Mouse (Mus musculus): ENCODE data around the gene Aff2. TPM values are rescaled to one million over a fixed set of nuclear protein-coding genes. Genes with fewer than 3 reads are reported as not detected.

The Aff2 gene
- polyA plus RNA-seq, 1 experiment from 2014 or later, result 3.1 TPM

DNA sequence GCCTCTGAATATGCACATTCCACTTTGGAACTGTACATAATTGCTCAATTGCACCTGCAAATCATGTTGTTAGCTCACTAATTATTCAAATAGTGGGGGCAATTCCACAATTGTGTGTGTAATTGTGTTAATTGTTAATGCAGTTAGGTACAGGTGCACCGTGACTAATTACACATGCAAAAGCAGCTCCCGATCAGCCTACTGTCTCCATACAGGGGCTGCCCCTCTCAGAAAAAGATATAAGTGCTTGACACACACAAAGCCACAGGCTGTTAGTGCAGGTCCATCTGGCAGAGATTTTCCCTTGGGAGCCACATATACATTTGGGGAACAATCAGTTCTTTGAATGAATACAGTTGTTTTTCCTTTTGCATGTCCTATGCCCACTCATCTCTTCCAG is 302.9 kb downstream of the Aff2 start:
- ATAC-seq (replicated peaks; ENCODE audit: low FRiP score), result no peak
- Histone ChIP-seq H3K36me3 (ENCODE audit: control insufficient read depth, insufficient read depth, low read length) (no peaks in the 10 kb centered on the region), H3K4me3 (ENCODE audit: low read depth, low read length) (no peak overlapping the region), H3K9me3 (ENCODE audit: control insufficient read depth, low read length) (no peaks in the 10 kb centered on the region), H3K27me3 (replicated peaks; ENCODE audit: control insufficient read depth, insufficient read depth, low read length) (no peaks in the 10 kb centered on the region), H3K27ac (ENCODE audit: low read depth, low read length) (no peak overlapping the region), H3K9ac (ENCODE audit: low read depth, low read length) (no peak overlapping the region), H3K4me2 (no peak overlapping the region), H3K4me1 (replicated peaks; ENCODE audit: control insufficient read depth, insufficient read depth, low read length) (no peaks in the 10 kb centered on the region)
- WGBS, result 82% methylated on average over 2 of the region's 2 CpGs
- no peak for DNase-seq (ENCODE audit: low spot score)

DNA sequence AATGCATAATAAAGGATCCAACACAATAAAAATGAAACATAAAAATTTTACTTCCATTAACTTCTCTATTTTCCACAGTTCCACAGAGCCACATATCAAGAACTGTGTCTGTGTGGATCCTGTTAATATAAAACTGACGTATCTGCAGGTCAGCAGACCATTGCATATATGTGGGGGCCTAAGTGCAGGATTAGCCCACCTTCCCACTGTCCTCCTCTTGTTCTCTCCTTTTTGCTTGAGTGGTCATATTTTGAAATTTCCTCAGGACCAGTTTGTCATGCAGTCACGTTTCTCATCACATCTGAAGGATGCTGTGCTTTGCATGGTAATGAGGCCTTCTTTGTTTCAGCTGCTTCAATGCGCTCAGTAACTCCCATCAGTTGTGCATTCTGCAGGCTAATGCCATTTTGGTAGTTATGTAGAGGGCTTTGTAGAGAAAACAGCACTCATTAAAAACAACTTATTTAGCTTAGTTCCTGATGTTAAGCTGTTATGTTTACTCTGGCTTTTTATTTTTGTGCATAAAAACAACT is 306.1 kb downstream of the Aff2 start:
- Histone ChIP-seq H3K27me3 (replicated peaks; ENCODE audit: control insufficient read depth, insufficient read depth, low read length) (no peaks in the 10 kb centered on the region), H3K4me2 (no peak overlapping the region), H3K4me3 (ENCODE audit: low read depth, low read length) (no peak overlapping the region), H3K27ac (ENCODE audit: low read depth, low read length) (no peak overlapping the region), H3K9ac (ENCODE audit: low read depth, low read length) (no peak overlapping the region), H3K4me1 (replicated peaks; ENCODE audit: control insufficient read depth, insufficient read depth, low read length) (no peaks in the 10 kb centered on the region), H3K36me3 (ENCODE audit: control insufficient read depth, insufficient read depth, low read length) (no peaks in the 10 kb centered on the region), H3K9me3 (ENCODE audit: control insufficient read depth, low read length) (no peaks in the 10 kb centered on the region)
- ATAC-seq (replicated peaks; ENCODE audit: low FRiP score) (no peak), DNase-seq (ENCODE audit: low spot score) (no peak)
- 65% methylated on average over 3 of the region's 3 CpGs for WGBS

DNA sequence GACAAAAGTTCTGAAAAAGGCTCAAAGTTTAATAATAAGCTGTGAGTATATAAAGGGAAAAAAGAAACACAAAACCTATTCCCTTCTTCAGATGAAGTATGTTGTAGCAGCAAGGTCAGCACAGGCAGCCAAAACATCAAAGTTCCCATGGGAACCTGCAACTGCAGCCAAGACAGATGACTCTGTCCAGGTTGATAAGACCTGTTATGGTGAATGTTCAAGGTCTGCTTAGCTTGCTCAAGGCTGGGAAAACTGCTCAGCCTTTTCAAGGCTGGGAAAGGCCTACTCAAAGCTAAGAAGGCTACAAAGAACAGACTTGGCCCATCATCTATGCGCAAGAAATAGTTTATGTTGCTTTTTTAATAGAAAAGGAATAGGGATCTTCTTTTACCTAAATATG is 315.6 kb downstream of the Aff2 start:
- ATAC-seq (replicated peaks; ENCODE audit: low FRiP score) (no peak), DNase-seq (ENCODE audit: low spot score) (no peak)
- 100% methylated on average over 1 of the region's 1 CpGs for WGBS
- no peaks in the 10 kb centered on the region for H3K36me3 ChIP-seq (ENCODE audit: control insufficient read depth, insufficient read depth, low read length)
- H3K4me3 ChIP-seq (ENCODE audit: low read depth, low read length), result no peak overlapping the region
- H3K27me3 ChIP-seq (replicated peaks; ENCODE audit: control insufficient read depth, insufficient read depth, low read length), result no peaks in the 10 kb centered on the region
- H3K9me3 ChIP-seq (ENCODE audit: control insufficient read depth, low read length), result no peaks in the 10 kb centered on the region
- no peaks in the 10 kb centered on the region for H3K4me1 ChIP-seq (replicated peaks; ENCODE audit: control insufficient read depth, insufficient read depth, low read length)
- H3K4me2 ChIP-seq, result no peak overlapping the region
- no peak overlapping the region for H3K9ac ChIP-seq (ENCODE audit: low read depth, low read length)
- H3K27ac ChIP-seq (ENCODE audit: low read depth, low read length), result no peak overlapping the region

DNA sequence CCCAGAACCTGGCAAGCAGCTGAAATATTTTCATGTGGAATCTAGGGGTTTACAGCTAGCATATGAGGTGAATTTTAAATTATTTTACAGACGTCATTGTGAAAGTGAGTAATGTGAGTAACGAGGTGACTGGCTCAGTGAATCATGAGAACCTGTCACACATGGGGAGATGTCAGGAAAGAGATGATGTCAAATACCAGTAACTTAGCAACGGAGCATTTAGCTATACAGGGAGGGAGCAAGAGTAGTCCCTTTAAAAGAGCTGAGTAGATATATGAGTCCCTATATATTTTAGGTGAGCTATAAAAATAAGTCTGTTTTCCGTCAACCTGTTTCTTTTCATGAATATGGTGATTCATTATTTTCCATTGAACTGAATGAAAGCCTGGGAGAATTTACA is 338.7 kb downstream of the Aff2 start:
- Histone ChIP-seq H3K9me3 (ENCODE audit: control insufficient read depth, low read length) (no peaks in the 10 kb centered on the region), H3K9ac (ENCODE audit: low read depth, low read length) (no peak overlapping the region), H3K4me3 (ENCODE audit: low read depth, low read length) (no peak overlapping the region), H3K27me3 (replicated peaks; ENCODE audit: control insufficient read depth, insufficient read depth, low read length) (no peaks in the 10 kb centered on the region), H3K4me1 (replicated peaks; ENCODE audit: control insufficient read depth, insufficient read depth, low read length) (no peaks in the 10 kb centered on the region), H3K27ac (ENCODE audit: low read depth, low read length) (no peak overlapping the region), H3K36me3 (ENCODE audit: control insufficient read depth, insufficient read depth, low read length) (no peaks in the 10 kb centered on the region), H3K4me2 (no peak overlapping the region)
- ATAC-seq (replicated peaks; ENCODE audit: low FRiP score) (no peak), DNase-seq (ENCODE audit: low spot score) (no peak)
- WGBS, result 67% methylated on average over 4 of the region's 4 CpGs

DNA sequence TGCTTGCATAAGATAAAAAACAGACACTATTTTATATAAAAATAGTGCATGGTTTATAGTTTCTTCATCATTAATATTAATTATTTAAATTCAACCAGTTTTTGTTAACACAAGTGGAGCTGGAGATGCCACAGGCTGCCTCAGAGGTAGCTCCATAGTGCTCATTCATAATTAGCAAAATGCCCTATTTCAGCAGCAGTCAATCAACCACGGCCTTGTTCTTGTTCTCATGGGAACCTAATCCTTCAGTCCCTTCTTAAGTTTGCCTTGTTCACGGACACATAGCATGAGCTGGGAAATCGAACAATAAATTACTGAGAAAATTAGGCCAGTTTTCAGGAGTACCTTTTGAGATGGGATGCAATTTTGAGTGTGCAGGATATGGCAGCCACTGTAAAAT is 378.9 kb downstream of the Aff2 start:
- no peaks in the 10 kb centered on the region for H3K36me3 ChIP-seq (ENCODE audit: control insufficient read depth, insufficient read depth, low read length)
- DNase-seq (ENCODE audit: low spot score), result no peak
- H3K4me2 ChIP-seq, result no peak overlapping the region
- H3K9ac ChIP-seq (ENCODE audit: low read depth, low read length), result no peak overlapping the region
- H3K4me1 ChIP-seq (replicated peaks; ENCODE audit: control insufficient read depth, insufficient read depth, low read length), result no peaks in the 10 kb centered on the region
- H3K4me3 ChIP-seq (ENCODE audit: low read depth, low read length), result no peak overlapping the region
- H3K27me3 ChIP-seq (replicated peaks; ENCODE audit: control insufficient read depth, insufficient read depth, low read length), result no peaks in the 10 kb centered on the region
- ATAC-seq (replicated peaks; ENCODE audit: low FRiP score), result no peak
- H3K9me3 ChIP-seq (ENCODE audit: control insufficient read depth, low read length), result no peaks in the 10 kb centered on the region
- WGBS, result 63% methylated on average over 3 of the region's 3 CpGs
- no peak overlapping the region for H3K27ac ChIP-seq (ENCODE audit: low read depth, low read length)

DNA sequence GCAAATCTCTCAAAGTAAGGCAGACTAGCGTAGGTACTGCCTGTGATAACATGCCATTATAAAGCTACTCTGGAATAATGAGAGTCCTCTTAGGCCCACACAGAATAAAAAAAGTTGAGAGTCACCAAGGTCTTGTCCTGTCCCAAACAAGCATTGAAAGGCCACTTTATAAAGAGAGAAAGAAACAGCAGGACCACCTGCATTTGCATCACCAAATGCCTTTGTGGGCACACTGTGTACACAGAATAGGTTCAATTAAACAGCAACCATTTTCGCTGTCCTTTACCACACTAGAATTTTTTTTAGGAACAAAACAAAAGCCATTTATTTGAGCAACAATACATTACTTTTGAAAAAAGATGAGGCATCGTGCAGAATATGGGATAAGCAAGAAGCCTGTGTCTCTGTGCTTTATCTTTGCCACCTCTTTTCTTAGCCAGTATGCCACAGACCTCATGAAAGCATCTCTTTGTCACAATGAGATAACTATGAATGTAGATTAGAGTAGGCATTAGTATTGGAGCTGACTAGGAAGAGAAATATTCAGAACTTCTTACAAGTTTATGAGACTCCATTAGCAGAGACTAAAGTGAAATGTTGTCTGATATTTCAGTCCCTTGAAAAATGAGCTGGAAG is 385.0 kb downstream of the Aff2 start:
- Histone ChIP-seq H3K9ac (ENCODE audit: low read depth, low read length) (no peak overlapping the region), H3K36me3 (ENCODE audit: control insufficient read depth, insufficient read depth, low read length) (no peaks in the 10 kb centered on the region), H3K9me3 (ENCODE audit: control insufficient read depth, low read length) (no peaks in the 10 kb centered on the region), H3K4me2 (no peak overlapping the region), H3K4me1 (replicated peaks; ENCODE audit: control insufficient read depth, insufficient read depth, low read length) (no peaks in the 10 kb centered on the region), H3K4me3 (ENCODE audit: low read depth, low read length) (no peak overlapping the region), H3K27me3 (replicated peaks; ENCODE audit: control insufficient read depth, insufficient read depth, low read length) (no peaks in the 10 kb centered on the region), H3K27ac (ENCODE audit: low read depth, low read length) (no peak overlapping the region)
- no peak for DNase-seq (ENCODE audit: low spot score)
- WGBS, result 57% methylated on average over 3 of the region's 3 CpGs
- no peak for ATAC-seq (replicated peaks; ENCODE audit: low FRiP score)

DNA sequence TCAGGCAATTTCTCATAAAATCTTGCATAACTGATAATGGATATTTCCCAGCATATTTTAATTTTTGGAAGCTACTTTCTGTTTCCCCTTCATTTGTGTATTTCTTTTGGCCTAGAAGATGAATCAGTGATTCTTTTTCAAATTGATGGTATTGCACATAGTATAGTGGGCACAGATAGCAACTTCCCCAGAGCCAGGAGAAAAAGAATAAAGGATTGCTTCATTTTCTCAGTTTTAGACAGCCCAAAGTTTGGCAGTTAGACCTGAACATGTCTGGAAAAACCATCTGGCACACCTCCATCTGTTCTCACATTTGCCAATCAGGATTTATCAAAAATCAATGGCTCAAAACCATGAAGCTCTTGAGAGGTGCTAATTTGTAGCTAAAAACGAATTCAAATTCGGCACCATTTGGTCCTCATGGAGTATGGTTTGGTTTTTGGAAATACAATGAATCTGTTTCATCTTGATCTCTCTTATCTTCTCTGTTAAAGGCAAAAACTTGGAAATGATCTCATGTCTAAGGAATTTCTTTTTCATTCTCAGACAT is 441.9 kb downstream of the Aff2 start:
- Histone ChIP-seq H3K4me2 (no peak overlapping the region), H3K9me3 (ENCODE audit: control insufficient read depth, low read length) (no peaks in the 10 kb centered on the region), H3K4me3 (ENCODE audit: low read depth, low read length) (no peak overlapping the region), H3K27ac (ENCODE audit: low read depth, low read length) (no peak overlapping the region), H3K36me3 (ENCODE audit: control insufficient read depth, insufficient read depth, low read length) (no peaks in the 10 kb centered on the region), H3K27me3 (replicated peaks; ENCODE audit: control insufficient read depth, insufficient read depth, low read length) (no peaks in the 10 kb centered on the region), H3K9ac (ENCODE audit: low read depth, low read length) (no peak overlapping the region), H3K4me1 (replicated peaks; ENCODE audit: control insufficient read depth, insufficient read depth, low read length) (no peaks in the 10 kb centered on the region)
- WGBS, result 80% methylated on average over 2 of the region's 2 CpGs
- ATAC-seq (replicated peaks; ENCODE audit: low FRiP score) (no peak), DNase-seq (ENCODE audit: low spot score) (no peak)

DNA sequence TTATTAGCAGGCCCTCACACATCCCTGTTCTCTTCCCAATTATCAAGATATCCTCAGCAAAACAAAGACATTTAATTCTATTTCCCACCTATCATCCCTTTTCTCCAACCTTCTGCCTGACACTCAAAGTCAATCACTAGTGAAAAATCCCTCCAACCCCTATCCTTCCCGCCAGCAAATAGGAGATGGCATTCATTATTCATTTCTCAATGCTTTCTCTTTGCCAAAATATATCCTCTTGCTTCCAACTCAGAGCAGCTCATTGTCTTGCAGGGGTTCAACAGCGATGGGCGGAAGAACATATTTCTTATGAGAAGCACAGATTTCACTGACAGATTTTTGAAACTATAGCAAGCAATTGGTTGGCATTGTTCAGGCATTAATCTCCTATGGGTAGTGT is 442.4 kb downstream of the Aff2 start:
- Histone ChIP-seq H3K36me3 (ENCODE audit: control insufficient read depth, insufficient read depth, low read length) (no peaks in the 10 kb centered on the region), H3K9me3 (ENCODE audit: control insufficient read depth, low read length) (no peaks in the 10 kb centered on the region), H3K4me1 (replicated peaks; ENCODE audit: control insufficient read depth, insufficient read depth, low read length) (no peaks in the 10 kb centered on the region), H3K4me3 (ENCODE audit: low read depth, low read length) (no peak overlapping the region), H3K27me3 (replicated peaks; ENCODE audit: control insufficient read depth, insufficient read depth, low read length) (no peaks in the 10 kb centered on the region), H3K27ac (ENCODE audit: low read depth, low read length) (no peak overlapping the region), H3K9ac (ENCODE audit: low read depth, low read length) (no peak overlapping the region), H3K4me2 (no peak overlapping the region)
- WGBS, result 77% methylated on average over 3 of the region's 3 CpGs
- DNase-seq (ENCODE audit: low spot score) (no peak), ATAC-seq (replicated peaks; ENCODE audit: low FRiP score) (no peak)

DNA sequence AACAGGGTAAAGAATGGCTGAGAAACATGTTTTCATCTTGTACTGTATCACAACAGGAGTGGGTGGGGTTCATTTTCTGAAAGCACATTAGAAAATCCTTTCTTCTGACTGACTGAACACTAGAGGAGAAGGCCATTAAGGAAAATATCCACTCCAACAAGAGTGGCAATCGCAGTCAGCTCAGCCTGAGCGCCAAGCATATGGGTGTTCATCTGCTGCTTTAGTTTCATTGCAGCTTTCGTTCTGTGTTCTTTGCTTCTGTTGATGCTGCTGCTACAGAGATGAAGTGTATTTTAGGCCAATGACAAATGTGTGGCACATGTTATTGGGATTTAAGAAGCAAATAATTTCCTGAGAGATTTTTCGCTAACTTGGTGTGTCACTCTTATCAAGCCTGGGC is 451.7 kb downstream of the Aff2 start:
- H3K36me3 ChIP-seq (ENCODE audit: control insufficient read depth, insufficient read depth, low read length), result no peaks in the 10 kb centered on the region
- no peak overlapping the region for H3K4me2 ChIP-seq
- no peaks in the 10 kb centered on the region for H3K9me3 ChIP-seq (ENCODE audit: control insufficient read depth, low read length)
- no peaks in the 10 kb centered on the region for H3K27me3 ChIP-seq (replicated peaks; ENCODE audit: control insufficient read depth, insufficient read depth, low read length)
- 92% methylated on average over 4 of the region's 4 CpGs for whole genome bisulfite sequencing
- ATAC-seq (replicated peaks; ENCODE audit: low FRiP score) (no peak), DNase-seq (ENCODE audit: low spot score) (no peak)
- H3K9ac ChIP-seq (ENCODE audit: low read depth, low read length), result no peak overlapping the region
- no peak overlapping the region for H3K4me3 ChIP-seq (ENCODE audit: low read depth, low read length)
- no peaks in the 10 kb centered on the region for H3K4me1 ChIP-seq (replicated peaks; ENCODE audit: control insufficient read depth, insufficient read depth, low read length)
- H3K27ac ChIP-seq (ENCODE audit: low read depth, low read length), result no peak overlapping the region
